Mouse (Mus musculus): Measurements from ENCODE around the gene Cdk11b. TPM values are rescaled to one million over a fixed set of nuclear protein-coding genes. Genes with fewer than 3 reads are reported as not detected.

Cdk11b gene
- polyA plus RNA-seq, 1 experiment = 145 TPM

DNA sequence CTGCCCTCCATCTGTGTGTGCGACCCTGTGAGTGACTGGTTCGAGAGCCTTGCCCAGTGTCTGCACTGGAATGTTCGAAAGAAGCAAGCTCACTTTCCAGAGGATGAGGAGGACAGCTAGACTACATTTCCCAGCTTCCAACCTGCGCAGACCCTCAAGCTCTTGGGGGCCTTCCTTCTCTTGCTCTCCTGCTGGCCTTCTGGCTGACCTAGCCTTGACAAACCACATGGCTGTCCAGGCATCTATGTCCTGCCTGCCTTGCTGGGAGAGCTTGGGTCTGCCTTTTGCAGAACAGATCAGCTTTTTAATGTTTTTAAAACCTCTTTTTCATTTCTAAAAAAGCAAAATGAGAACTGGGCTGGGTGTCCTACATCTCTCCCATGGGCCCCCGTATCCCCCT, 35.3 kb upstream of the Cdk11b start:
- Histone ChIP-seq H3K27ac (ENCODE audit: insufficient read depth, low read depth, low read length) (no peak overlapping the region), H3K4me3 (ENCODE audit: insufficient read depth, low read depth, low read length) (no peak overlapping the region), H3K4me1 (ENCODE audit: control insufficient read depth, insufficient read depth, low read length) (no peaks in the 10 kb centered on the region)
- 86% methylated on average over 5 of the region's 5 CpGs for WGBS
- no peak for TF ChIP-seq POLR2A (IDR thresholded peaks at IDR 0.05; ENCODE audit: insufficient read depth, low read depth, low read length)
- TF ChIP-seq CTCF (IDR thresholded peaks at IDR 0.05; ENCODE audit: insufficient read depth, low read depth, low read length) = no peak

DNA sequence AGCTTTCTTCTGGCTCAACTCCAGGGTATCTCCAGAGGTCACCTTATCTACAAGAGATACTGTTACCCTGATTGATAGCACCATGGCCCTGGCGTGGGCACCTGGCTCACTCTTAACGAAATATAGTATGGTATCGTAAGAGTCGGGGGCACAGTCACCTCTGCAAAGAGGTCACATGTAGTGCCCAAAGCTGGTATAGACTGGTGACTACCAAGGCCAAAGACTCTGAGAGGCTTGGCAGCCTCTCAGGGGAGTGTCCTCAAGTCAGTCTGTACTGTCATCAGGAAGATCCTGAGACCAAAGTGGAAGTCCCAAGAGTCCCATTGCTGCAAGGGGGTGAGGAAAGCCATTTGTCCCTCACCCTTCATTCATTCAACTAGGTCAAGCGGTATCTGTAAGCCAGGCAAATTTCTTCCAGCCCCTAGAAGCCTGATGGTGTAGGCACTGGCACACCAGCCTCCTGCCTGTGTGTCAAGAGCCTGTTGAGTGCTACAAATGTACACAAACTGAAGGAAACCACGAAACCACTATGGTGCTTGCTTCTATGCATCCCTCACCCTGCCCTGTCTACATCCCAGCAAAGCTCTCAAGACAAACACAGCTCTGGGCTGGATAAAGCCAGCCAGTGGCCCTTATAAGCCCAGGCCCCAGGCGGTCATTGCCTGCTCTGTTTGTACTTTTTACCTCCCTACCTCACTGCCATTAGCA, 33.5 kb upstream of the Cdk11b start:
- TF ChIP-seq CTCF (IDR thresholded peaks at IDR 0.05; ENCODE audit: insufficient read depth, low read depth, low read length) = no peak
- TF ChIP-seq POLR2A (IDR thresholded peaks at IDR 0.05; ENCODE audit: insufficient read depth, low read depth, low read length) = no peak
- Histone ChIP-seq H3K4me3 (ENCODE audit: insufficient read depth, low read depth, low read length) (no peak overlapping the region), H3K27ac (ENCODE audit: insufficient read depth, low read depth, low read length) (no peak overlapping the region), H3K4me1 (ENCODE audit: control insufficient read depth, insufficient read depth, low read length) (no peaks in the 10 kb centered on the region)
- 90% methylated on average over 7 of the region's 7 CpGs for WGBS

DNA sequence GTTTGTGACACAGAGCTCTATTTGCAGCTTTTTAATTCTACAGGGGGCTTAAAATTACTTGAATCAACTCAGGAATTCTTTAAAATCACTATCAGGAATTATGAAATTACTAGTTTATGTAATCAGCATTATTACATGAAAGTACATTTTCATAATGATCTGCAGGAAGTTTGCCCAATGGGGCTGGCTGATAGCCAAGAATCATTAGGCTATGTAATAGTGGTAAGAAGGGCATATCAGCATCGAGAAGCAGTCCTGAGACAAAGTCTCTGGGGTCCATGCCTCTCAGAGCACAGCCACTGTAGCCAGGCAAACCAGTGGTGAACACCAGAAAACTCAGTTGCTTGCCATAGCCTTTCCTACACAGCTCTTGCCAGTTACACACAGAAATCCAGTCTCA, 30.9 kb upstream of the Cdk11b start:
- WGBS = 19% methylated on average over 1 of the region's 1 CpGs
- Histone ChIP-seq H3K4me3 (ENCODE audit: insufficient read depth, low read depth, low read length) (no peak overlapping the region), H3K27ac (ENCODE audit: insufficient read depth, low read depth, low read length) (no peak overlapping the region), H3K4me1 (ENCODE audit: control insufficient read depth, insufficient read depth, low read length) (no peaks in the 10 kb centered on the region)
- TF ChIP-seq POLR2A (IDR thresholded peaks at IDR 0.05; ENCODE audit: insufficient read depth, low read depth, low read length) = no peak
- TF ChIP-seq CTCF (IDR thresholded peaks at IDR 0.05; ENCODE audit: insufficient read depth, low read depth, low read length) = no peak

DNA sequence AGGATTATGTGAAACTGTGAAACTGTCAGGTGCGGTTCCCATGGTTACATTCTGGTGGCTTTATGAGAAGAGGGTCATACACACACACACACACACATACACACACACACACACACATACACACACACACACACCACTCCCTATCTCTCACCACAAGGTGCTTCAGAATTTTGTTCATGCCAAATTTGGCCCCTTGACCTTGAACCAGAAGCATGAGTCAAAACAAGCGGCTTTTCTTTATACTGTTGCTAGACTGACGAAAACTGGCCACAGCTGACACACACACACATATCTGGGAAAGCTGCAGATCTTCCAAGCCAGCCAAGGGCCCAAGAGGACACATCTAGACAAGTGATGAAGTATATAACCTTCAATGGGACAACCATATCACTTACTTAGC, 28.9 kb upstream of the Cdk11b start:
- Histone ChIP-seq H3K27ac (ENCODE audit: insufficient read depth, low read depth, low read length) (no peak overlapping the region), H3K4me1 (ENCODE audit: control insufficient read depth, insufficient read depth, low read length) (no peaks in the 10 kb centered on the region), H3K4me3 (ENCODE audit: insufficient read depth, low read depth, low read length) (no peak overlapping the region)
- WGBS = 88% methylated on average over 3 of the region's 3 CpGs
- TF ChIP-seq CTCF (IDR thresholded peaks at IDR 0.05; ENCODE audit: insufficient read depth, low read depth, low read length) (no peak), POLR2A (IDR thresholded peaks at IDR 0.05; ENCODE audit: insufficient read depth, low read depth, low read length) (no peak)

DNA sequence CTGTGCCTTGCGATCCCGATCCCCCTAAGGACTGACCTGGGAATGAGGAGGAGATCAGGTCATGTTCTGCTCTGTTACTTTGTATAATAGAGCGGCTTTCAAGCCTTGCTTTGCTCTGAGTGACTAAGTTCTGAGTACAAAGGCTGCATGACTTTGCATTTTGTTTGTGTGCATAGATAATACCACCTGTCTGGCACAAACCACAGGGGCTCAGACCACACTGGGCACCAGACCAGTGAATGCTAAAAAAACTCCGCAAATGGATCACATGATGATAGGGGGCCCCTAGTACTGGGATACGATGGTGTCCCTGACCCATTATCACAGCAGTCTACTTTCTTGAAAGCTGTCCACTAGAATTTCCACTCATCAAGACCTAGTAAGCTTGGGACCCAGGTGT, 28.0 kb upstream of the Cdk11b start:
- 76% methylated on average over 5 of the region's 5 CpGs for WGBS
- TF ChIP-seq CTCF (IDR thresholded peaks at IDR 0.05; ENCODE audit: insufficient read depth, low read depth, low read length) = no peak
- TF ChIP-seq POLR2A (IDR thresholded peaks at IDR 0.05; ENCODE audit: insufficient read depth, low read depth, low read length) = no peak
- H3K4me3 ChIP-seq (ENCODE audit: insufficient read depth, low read depth, low read length) = no peak overlapping the region

DNA sequence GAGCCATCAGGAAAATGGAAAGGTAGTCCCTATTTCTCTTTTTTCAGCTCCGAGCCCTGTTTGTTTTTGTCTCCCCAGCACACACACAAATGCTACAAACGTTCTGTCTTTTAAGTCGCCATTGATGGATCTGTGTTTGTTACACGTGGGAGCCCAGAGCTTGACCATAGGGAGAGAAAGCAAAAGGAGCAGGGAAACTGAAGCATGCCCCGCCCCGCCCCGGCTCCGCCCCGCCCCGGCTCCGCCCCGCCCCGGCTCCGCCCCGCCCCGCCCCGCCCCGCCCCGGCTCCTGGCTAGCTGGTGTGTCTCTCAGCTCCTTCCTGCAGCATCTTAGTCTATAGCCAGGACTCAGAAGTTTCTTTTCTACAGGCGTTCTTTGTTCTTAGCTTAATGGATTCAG, 26.1 kb upstream of the Cdk11b start:
- Histone ChIP-seq H3K4me1 (ENCODE audit: control insufficient read depth, insufficient read depth, low read length) (no peaks in the 10 kb centered on the region), H3K27ac (ENCODE audit: insufficient read depth, low read depth, low read length) (no peak overlapping the region), H3K4me3 (ENCODE audit: insufficient read depth, low read depth, low read length) (no peak overlapping the region)
- 23% methylated on average over 20 of the region's 20 CpGs for WGBS
- TF ChIP-seq POLR2A (IDR thresholded peaks at IDR 0.05; ENCODE audit: insufficient read depth, low read depth, low read length) (no peak), CTCF (IDR thresholded peaks at IDR 0.05; ENCODE audit: insufficient read depth, low read depth, low read length) (no peak)

More for the DNA sequence above, 28.0 kb upstream of the Cdk11b start:
- H3K4me1 ChIP-seq (ENCODE audit: control insufficient read depth, insufficient read depth, low read length) = no peaks in the 10 kb centered on the region
- no peak overlapping the region for H3K27ac ChIP-seq (ENCODE audit: insufficient read depth, low read depth, low read length)

DNA sequence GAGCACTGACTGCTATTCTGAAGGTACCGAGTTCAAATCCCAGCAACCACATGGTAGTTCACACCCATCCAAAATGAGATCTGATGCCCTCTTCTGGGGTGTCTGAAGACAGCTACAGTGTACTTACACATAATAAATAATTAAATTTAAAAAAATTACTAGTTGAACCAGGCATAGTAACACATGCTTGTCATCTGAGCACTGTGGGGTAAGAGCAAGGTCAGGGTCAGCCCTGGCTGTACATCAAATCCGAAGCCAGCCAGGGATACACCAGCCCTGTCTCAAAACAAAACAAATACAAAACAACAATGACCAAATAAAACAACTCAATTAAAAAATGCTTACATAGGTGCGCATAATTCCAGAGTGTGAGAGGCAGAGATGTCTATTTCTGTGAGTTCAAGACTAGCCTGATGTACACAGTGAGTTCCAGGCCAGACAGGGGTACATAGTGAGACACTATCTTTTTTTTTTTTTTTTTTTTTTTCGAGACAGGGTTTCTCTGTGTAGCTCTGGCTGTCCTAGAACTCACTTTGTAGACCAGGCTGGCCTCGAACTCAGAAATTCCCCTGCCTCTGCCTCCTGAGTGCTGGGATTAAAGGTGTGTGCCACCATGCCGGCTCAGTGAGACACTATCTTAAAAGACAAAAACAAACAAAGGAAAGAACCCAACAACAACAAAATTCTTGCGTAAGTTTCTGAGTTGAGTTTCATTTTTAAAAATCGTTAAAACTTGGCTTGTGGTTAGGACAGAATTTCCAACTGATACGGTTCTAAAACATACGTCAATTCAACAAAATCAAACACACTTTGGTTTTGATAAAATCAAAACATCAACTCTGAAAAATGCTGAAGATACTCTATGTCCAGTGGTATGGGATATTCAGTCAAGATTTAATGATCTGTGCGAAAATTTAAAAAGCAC, 24.5 kb upstream of the Cdk11b start:
- no peaks in the 10 kb centered on the region for H3K4me1 ChIP-seq (ENCODE audit: control insufficient read depth, insufficient read depth, low read length)
- H3K4me3 ChIP-seq (ENCODE audit: insufficient read depth, low read depth, low read length) = no peak overlapping the region
- TF ChIP-seq CTCF (IDR thresholded peaks at IDR 0.05; ENCODE audit: insufficient read depth, low read depth, low read length) = no peak
- no peak for TF ChIP-seq POLR2A (IDR thresholded peaks at IDR 0.05; ENCODE audit: insufficient read depth, low read depth, low read length)
- peak overlapping the region; percentile 78; the same call in 1 of the 2 replicates for H3K27ac ChIP-seq (ENCODE audit: insufficient read depth, low read depth, low read length)
- WGBS = 64% methylated on average over 11 of the region's 11 CpGs

DNA sequence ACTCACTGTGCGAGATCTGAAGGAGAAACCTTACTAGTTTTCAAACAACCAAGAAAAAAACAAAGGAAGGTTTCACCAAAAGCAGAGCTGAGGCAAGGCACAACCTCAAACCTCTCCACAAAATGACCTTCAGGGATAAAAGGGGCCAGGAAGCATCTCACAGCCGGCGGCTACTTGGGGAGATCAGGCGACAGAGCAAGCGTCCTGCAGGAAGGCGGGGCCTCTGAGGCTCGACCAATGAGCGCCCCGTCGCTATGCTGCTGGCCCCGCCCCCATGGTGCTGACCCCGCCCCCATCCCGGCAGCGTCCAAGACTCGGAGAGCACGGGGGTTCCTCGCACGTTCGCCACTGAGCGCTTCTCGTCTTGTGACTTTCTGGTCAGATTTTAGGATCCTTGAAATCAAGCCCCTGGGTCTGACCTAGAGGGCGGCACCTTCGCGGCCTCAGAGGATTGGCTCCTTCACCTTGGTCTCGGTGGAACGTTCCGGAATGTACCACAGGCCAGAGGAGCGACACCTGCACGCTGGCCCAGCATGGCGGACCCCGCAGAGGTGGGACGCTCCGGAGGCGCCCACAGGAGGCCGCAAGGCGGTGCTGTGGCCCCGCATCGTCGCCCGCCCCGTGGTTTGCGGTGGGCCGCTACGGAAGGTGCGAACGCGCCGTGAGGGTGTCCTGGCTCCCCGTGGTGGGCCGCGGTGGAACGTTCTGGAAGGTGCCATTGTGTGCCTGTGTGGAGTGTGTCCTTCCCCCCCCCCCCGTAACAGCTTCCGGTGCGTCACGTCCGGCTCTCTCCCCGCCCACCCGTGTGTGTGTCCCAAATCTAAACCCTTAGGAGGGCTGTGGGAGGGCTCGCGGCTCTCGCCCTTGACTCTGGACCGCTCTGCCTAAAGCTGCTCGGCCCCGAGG, 23.3 kb upstream of the Cdk11b start, which contains the start of gene Slc35e2:
Gene Slc35e2 (plus strand): TSS at position 326 of the 906 bp plus-strand sequence.
- peak within 1 kb of the TSS; percentile 99 for H3K27ac ChIP-seq (ENCODE audit: insufficient read depth, low read depth, low read length)
- under 1% methylated on average over 65 of the region's 65 CpGs for WGBS

More for the DNA sequence above, 23.3 kb upstream of the Cdk11b start, which contains the start of gene Slc35e2:
- TF ChIP-seq POLR2A (IDR thresholded peaks at IDR 0.05; ENCODE audit: insufficient read depth, low read depth, low read length) (peak; percentile 73), CTCF (IDR thresholded peaks at IDR 0.05; ENCODE audit: insufficient read depth, low read depth, low read length) (no peak)
- H3K4me1 ChIP-seq (ENCODE audit: control insufficient read depth, insufficient read depth, low read length) = no peaks in the 10 kb centered on the region
- peak within 1 kb of the TSS; percentile 78 for H3K4me3 ChIP-seq (ENCODE audit: insufficient read depth, low read depth, low read length)

All from olfactory bulb, adult 2 months (tissue).